In the genomic region with DNA sequence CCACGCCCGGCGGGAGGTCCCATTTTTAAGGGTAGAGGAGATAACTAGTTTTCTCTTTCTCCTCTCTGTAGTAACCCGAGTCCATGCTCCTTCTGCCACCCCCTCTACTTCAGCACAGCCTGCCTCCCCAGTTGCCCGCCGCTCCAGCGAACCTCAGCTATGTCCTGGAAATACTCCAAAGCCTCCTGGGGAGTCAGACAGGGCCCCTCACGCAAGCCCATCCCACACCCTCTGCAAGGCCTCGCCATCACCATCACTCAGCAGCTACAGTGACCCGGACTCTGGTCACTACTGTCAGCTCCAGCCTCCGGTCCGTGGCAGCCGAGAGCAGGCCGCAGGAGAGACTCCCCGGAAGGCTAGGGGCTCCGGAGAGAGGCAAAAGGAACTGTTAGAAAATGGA, we compare ENCODE assay signal across 33 mouse cellular contexts. TPM values are rescaled to one million over a fixed set of nuclear protein-coding genes. Genes with fewer than 3 reads are reported as not detected.
"Had no signal": no experiment of that assay in that cellular context is flagged by ENCODE, and none has a peak within 500 bp of the region (broad histone marks: within the 10 kb centered on the region; RNA-seq: fewer than 3 reads in every experiment).

No protein-coding gene starts in this region.

- DNase-seq: gastrocnemius, postnatal 14 days; gastrocnemius, postnatal 36 days; heart, adult 18-20 months; heart, postnatal 14 days; heart, postnatal 36 days; kidney, adult 11 months; kidney, adult 2 months; kidney, adult 9 months; kidney, postnatal 14 days; kidney, postnatal 36 days; layer of hippocampus, adult 9-11 months; layer of hippocampus, postnatal 36 days; liver; liver, embryonic 13.5 days had no signal

- H3K4me3 ChIP-seq: heart, embryonic 13.5 days; heart, embryonic 15.5 days; hindbrain, embryonic 13.5 days; hindbrain, embryonic 15.5 days; kidney, embryonic 15.5 days; limb, embryonic 10.5 days; limb, embryonic 12.5 days; liver, embryonic 13.5 days; liver, embryonic 15.5 days had no signal

- H3K9me3 ChIP-seq: heart, embryonic 13.5 days; heart, embryonic 15.5 days; hindbrain, embryonic 13.5 days; hindbrain, embryonic 15.5 days; kidney, embryonic 15.5 days; limb, embryonic 10.5 days; limb, embryonic 12.5 days; liver, embryonic 13.5 days; liver, embryonic 15.5 days had no signal

- H3K4me2 ChIP-seq: heart, embryonic 11.5 days; heart, embryonic 13.5 days; heart, embryonic 15.5 days; hindbrain, embryonic 13.5 days; hindbrain, embryonic 15.5 days; kidney, embryonic 15.5 days; limb, embryonic 12.5 days; liver, embryonic 11.5 days; liver, embryonic 13.5 days; liver, embryonic 15.5 days had no signal

- H3K27ac ChIP-seq: heart, embryonic 13.5 days; heart, embryonic 15.5 days; hindbrain, embryonic 13.5 days; hindbrain, embryonic 15.5 days; hindbrain, postnatal 0 days; kidney, embryonic 15.5 days; kidney, postnatal 0 days; limb, embryonic 10.5 days; limb, embryonic 12.5 days; liver, embryonic 13.5 days; liver, embryonic 15.5 days had no signal

- ATAC-seq: hindbrain, postnatal 0 days; intestine, embryonic 16.5 days had no signal

- H3K27me3 ChIP-seq: heart, embryonic 15.5 days; hindbrain, embryonic 13.5 days; hindbrain, embryonic 15.5 days; kidney, embryonic 15.5 days; liver, embryonic 13.5 days; liver, embryonic 15.5 days had no signal

- H3K9ac ChIP-seq: heart, embryonic 13.5 days; heart, embryonic 15.5 days; hindbrain, embryonic 13.5 days; hindbrain, embryonic 15.5 days; kidney, embryonic 15.5 days; limb, embryonic 12.5 days; liver, embryonic 13.5 days; liver, embryonic 15.5 days had no signal

RNA-seq across cellular contexts. Expression of a gene that starts 8.3 kb away (rescaled TPM):
- total RNA-seq: gastrocnemius, adult 18-20 months; gastrocnemius, adult 8-10 months; gastrocnemius, postnatal 14 days; gastrocnemius, postnatal 36 days; heart, adult 18-20 months; heart, adult 8-10 months; heart, postnatal 14 days; heart, postnatal 36 days; hematopoietic stem cell, adult 5-6 weeks had no signal
- polyA plus RNA-seq: gonadal fat pad, adult 2 months; intestine, embryonic 16.5 days; kidney, adult 2 months; kidney, embryonic 15.5 days; kidney, postnatal 0 days; large intestine, adult 2 months; limb, embryonic 10.5 days; limb, embryonic 12.5 days; liver, embryonic 11.5 days; liver, embryonic 13.5 days; liver, embryonic 15.5 days had no signal

RNA-seq across cellular contexts. Expression of a gene that starts 26.4 kb away (rescaled TPM):
- total RNA-seq: gastrocnemius, postnatal 14 days; gastrocnemius, postnatal 36 days; hematopoietic stem cell, adult 5-6 weeks had no signal
- polyA plus RNA-seq: liver, embryonic 15.5 days had no signal
